Mouse (Mus musculus) C2C12 (cell line): Measurements from ENCODE around the gene Atp8a2.

Source experiments
- CTCF ChIP-seq: IDR thresholded peaks from one replicate; pipeline ENCODE4 v1.5.1; 2011; ENCODE audit not compliant: control insufficient read depth, insufficient read depth, insufficient read length
- FOSL1 ChIP-seq: IDR thresholded peaks from one replicate; pipeline ENCODE4 v1.8.0; 2011; ENCODE audit warnings: mild to moderate bottlenecking, low read length; ENCODE audit not compliant: poor library complexity, insufficient read depth, severe bottlenecking
- MYOD1 ChIP-seq: IDR thresholded peaks from one replicate; pipeline ENCODE4 v1.6.1; 2011; ENCODE audit warnings: low read depth; ENCODE audit not compliant: control insufficient read depth, insufficient read length
- MYOG ChIP-seq: IDR thresholded peaks from one replicate; pipeline ENCODE4 v1.6.1; 2011; ENCODE audit not compliant: control insufficient read depth, insufficient read length; ENCODE audit errors: extremely low read depth
- USF1 ChIP-seq: IDR thresholded peaks from one replicate; pipeline ENCODE4 v1.6.1; 2011; ENCODE audit warnings: low read depth, mild to moderate bottlenecking, control low read depth, moderate library complexity

- TF ChIP-seq CTCF (no peak), FOSL1 (no peak), MYOD1 (no peak), USF1 (no peak), MYOG (no peak)
Observed at GRCm38 (mm10) chr14:60135801-60136200, 61.2 kb downstream of the Atp8a2 start.
